Mouse (Mus musculus): Measurements from ENCODE around the gene Map2k5. TPM values are rescaled to one million over a fixed set of nuclear protein-coding genes. Genes with fewer than 3 reads are reported as not detected.

Map2k5 gene
- polyA plus RNA-seq, 1 experiment from 2014 or later = 24.6 TPM

DNA sequence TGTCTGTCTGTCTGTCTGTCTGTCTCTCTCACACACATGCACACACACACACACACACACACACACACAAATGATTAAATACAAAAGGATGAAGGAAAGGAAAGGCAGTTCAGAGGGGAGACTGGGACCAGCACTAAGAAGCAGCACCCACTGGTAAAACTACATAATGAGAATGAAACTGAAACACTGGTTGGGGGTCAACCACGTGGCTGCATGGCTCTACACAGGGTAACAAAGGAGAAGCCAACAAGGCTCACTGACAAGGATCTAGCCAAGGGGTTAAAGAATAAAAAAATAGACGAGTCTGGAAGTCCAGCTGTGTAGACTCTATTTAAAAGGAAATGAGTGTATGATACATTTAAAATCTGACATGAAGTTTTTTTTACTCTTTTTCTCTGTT is 205.8 kb downstream of the Map2k5 start:
- Histone ChIP-seq H3K9ac (no peak overlapping the region), H3K4me1 (replicated peaks) (no peaks in the 10 kb centered on the region), H3K4me3 (replicated peaks) (no peak overlapping the region), H3K27me3 (replicated peaks) (no peaks in the 10 kb centered on the region), H3K4me2 (replicated peaks) (no peak overlapping the region), H3K36me3 (no peaks in the 10 kb centered on the region), H3K9me3 (no peaks in the 10 kb centered on the region), H3K27ac (no peak overlapping the region)
- ATAC-seq = no peak
- 47% methylated on average over 2 of the region's 2 CpGs for WGBS

DNA sequence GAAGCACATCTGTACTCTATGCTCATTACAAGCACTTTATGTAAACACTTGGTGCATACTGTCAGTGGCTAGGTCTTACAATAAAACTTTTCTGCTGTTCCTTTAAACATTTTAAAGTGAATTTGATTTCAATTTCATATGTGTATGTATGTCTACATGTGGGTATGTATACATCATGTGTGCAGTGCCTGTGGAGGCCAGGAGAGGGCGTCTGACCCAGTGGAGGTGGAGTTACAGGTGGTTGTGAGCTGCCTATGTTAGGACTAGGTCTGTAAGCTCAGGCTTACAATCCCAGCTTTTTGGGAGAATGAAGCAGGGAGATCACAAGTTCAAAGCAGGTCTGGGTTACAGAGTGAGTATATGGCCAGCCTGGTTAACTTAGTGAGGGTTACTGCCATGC is 208.6 kb downstream of the Map2k5 start:
- ATAC-seq = no peak
- no peaks in the 10 kb centered on the region for H3K9me3 ChIP-seq
- WGBS = 87% methylated on average over 1 of the region's 1 CpGs
- no peaks in the 10 kb centered on the region for H3K27me3 ChIP-seq (replicated peaks)
- H3K9ac ChIP-seq = no peak overlapping the region
- no peaks in the 10 kb centered on the region for H3K36me3 ChIP-seq
- H3K4me1 ChIP-seq (replicated peaks) = no peaks in the 10 kb centered on the region
- H3K27ac ChIP-seq = no peak overlapping the region
- H3K4me3 ChIP-seq (replicated peaks) = no peak overlapping the region
- no peak overlapping the region for H3K4me2 ChIP-seq (replicated peaks)

DNA sequence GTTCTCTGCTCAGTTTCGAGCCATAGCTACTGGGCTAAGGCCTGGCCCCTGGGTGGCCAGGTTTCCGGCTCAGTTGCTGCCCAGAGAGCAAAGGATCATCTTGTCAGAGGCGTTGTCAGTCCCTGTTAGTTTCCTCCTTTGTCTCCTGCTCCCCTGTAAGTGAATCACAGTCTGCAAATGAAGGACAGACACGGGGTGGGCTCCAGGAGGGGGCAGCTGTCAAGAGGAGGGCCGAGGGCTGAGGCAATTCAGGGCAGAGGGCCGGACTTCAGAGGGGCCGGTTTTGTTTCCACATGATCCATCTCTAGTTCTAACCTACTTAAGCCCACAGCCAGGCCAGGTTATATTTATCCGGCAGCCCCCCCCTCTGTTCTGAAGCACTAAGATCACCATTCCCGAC is 212.6 kb downstream of the Map2k5 start:
- Histone ChIP-seq H3K9ac (no peak overlapping the region), H3K36me3 (no peaks in the 10 kb centered on the region), H3K4me1 (replicated peaks) (no peaks in the 10 kb centered on the region), H3K9me3 (no peaks in the 10 kb centered on the region), H3K27me3 (replicated peaks) (no peaks in the 10 kb centered on the region), H3K4me3 (replicated peaks) (no peak overlapping the region), H3K4me2 (replicated peaks) (no peak overlapping the region), H3K27ac (no peak overlapping the region)
- no peak for ATAC-seq
- 49% methylated on average over 9 of the region's 9 CpGs for WGBS

DNA sequence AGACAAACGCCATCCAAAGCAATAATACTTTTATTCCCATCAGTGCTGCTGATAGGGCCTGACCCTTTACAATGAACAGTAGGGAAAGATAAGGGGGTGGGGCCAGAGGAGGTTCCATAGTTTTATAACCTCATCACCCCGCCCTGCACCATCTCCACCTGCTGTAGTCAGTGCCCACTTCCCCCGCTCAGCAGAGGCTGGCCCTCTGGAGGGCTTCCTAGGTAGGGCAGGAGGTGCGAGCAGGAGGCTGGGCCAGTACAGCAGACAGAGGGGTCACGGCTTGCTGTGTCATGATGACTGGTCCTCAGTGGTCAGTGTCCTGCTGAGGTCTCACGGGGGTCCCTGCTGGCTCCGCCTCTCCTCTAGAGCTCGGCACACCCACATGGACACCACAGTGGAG is 213.9 kb downstream of the Map2k5 start:
- no peak overlapping the region for H3K27ac ChIP-seq
- H3K36me3 ChIP-seq = no peaks in the 10 kb centered on the region
- no peak overlapping the region for H3K4me2 ChIP-seq (replicated peaks)
- H3K27me3 ChIP-seq (replicated peaks) = no peaks in the 10 kb centered on the region
- no peak overlapping the region for H3K9ac ChIP-seq
- WGBS = 66% methylated on average over 8 of the region's 8 CpGs
- ATAC-seq = peak; percentile 61
- H3K9me3 ChIP-seq = no peaks in the 10 kb centered on the region
- H3K4me1 ChIP-seq (replicated peaks) = no peaks in the 10 kb centered on the region
- no peak overlapping the region for H3K4me3 ChIP-seq (replicated peaks)

DNA sequence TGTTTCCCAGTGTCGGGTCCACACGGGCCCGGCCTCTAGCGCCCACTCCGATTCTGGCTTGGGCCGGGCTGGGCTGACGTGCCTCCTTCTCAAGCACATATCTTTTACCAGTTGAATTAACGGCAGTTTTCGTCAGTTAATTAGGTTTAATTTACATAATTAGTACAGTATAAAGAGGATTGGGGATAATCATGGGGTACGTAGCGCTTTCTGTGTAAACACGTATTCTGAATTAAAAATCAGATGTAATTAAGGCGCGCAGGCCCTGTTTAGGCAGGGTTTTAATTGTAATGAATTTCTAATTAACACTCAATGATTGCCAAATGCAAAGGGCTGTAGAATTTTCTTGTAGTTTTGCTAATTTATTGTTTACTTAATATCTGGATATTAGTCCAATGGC is 225.8 kb downstream of the Map2k5 start:
- no peak overlapping the region for H3K4me3 ChIP-seq (replicated peaks)
- peaks cover 69% of the 10 kb centered on the region for H3K27me3 ChIP-seq (replicated peaks)
- no peaks in the 10 kb centered on the region for H3K9me3 ChIP-seq
- H3K9ac ChIP-seq = no peak overlapping the region
- no peak for ATAC-seq
- no peaks in the 10 kb centered on the region for H3K36me3 ChIP-seq
- peaks cover 19% of the 10 kb centered on the region for H3K4me1 ChIP-seq (replicated peaks)
- no peak overlapping the region for H3K4me2 ChIP-seq (replicated peaks)
- WGBS = 33% methylated on average over 14 of the region's 14 CpGs
- no peak overlapping the region for H3K27ac ChIP-seq

DNA sequence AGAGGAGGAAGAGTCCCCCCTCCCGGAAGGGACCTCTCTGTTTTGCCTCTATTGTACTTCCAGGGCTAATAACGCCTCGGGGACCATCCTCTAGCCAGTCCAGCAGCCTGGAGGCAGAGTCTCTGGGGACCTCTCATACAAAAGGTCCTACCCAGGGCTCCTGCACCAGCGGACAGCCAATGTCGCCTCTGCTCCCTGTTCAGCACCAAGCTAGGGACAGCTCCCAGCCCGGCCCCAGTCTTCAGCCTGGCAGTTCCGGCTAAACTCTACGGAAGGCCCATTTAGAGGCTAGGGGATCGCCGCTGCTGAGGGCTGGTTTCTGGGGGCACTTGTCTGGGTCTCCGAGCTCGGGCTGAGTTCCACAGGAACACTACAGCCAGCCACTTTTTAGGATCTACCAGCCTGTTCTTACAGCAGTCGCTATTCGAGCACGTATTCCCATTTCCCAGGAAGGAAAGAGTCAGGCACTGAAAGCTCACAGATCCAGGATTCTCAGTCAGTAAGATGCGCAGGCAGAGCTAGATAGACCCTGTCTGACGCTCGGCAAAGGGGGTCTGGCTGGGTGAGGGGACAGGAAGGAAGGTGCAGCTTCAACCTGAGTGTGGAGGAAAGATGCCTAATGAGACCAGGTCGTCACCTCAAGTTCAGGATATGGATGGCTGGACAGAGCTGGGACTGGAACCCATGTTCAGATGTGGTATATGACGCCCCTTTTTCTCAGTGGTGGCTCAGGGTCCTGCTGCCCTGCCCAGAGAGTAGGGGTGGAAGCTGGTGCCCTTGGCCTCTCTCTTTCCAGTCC is 226.4 kb downstream of the Map2k5 start:
- ATAC-seq = peak; percentile 54; the same call in 1 of the 2 replicates
- Histone ChIP-seq H3K4me2 (replicated peaks) (0 out of 2 replicates have a peak overlapping the region, but pooled peaks have one; percentile 29), H3K27ac (no peak overlapping the region), H3K9me3 (no peaks in the 10 kb centered on the region), H3K27me3 (replicated peaks) (peaks cover 76% of the 10 kb centered on the region), H3K4me3 (replicated peaks) (no peak overlapping the region; the same call in 1 of the 2 replicates), H3K36me3 (no peaks in the 10 kb centered on the region), H3K4me1 (replicated peaks) (peaks cover 26% of the 10 kb centered on the region), H3K9ac (no peak overlapping the region)
- 3% methylated on average over 20 of the region's 20 CpGs for WGBS

DNA sequence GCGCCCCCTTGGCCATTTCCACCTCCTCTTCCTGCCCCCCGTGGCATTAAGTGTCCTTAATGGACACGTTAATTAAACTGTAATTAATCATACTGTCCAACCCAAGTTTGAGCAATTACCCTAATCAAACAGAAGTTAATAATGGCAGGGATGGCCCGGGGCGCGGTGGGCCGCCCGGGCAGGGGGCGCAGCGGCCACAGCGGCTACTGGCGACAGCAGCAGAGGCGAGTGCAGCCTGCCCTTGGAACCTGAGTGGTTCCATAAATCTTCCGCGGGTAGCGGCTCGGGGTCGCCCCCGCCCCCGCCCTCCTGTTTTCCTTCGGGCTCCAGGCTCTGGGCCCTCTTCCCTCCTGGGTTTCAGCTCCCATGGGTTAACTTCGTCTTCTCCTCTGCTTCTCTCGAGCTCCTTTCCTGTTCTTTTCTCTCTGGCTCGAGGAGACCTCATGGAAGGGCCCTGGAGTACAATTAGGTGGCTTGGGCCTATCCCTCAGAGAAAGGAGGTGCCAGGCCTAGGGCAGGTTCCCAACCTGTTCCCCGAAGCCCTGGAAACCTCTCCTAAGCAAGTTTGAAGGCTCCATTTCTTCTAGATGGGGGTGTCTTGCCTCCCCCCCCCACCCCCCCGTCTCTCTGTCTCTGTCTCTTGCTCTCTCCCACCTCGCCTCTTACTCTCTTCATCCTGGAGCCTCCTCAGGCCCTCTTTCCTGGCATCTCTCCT is 227.5 kb downstream of the Map2k5 start:
- Histone ChIP-seq H3K4me2 (replicated peaks) (no peak overlapping the region), H3K9ac (no peak overlapping the region), H3K27ac (no peak overlapping the region), H3K27me3 (replicated peaks) (peaks cover 86% of the 10 kb centered on the region), H3K36me3 (no peaks in the 10 kb centered on the region), H3K9me3 (no peaks in the 10 kb centered on the region), H3K4me1 (replicated peaks) (peaks cover 36% of the 10 kb centered on the region), H3K4me3 (replicated peaks) (no peak overlapping the region)
- ATAC-seq = no peak
- 2% methylated on average over 27 of the region's 27 CpGs for WGBS

DNA sequence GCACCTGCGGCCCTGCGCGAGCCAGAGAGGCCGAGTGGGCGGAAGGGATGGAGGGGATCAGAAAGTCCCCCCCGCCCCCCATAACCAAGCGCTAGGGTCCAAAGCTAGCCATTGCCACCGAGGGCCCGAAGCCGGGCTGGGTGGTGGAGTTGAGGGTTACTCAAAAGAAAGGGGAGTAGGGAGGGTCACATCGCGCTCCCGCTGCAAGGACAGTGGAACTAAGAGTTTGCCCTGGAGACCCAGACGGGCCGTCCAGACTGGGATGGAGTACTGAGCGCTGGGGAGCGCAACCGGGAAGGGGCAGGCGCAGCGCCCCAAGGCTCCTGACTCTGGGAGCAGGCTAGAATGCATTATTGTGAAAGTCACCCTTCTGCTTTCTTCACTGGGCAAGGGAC is 228.3 kb downstream of the Map2k5 start:
- H3K36me3 ChIP-seq = no peaks in the 10 kb centered on the region
- peak overlapping the region; percentile 74 for H3K4me2 ChIP-seq (replicated peaks)
- WGBS = 2% methylated on average over 20 of the region's 20 CpGs
- no peak overlapping the region for H3K9ac ChIP-seq
- peaks cover 94% of the 10 kb centered on the region for H3K27me3 ChIP-seq (replicated peaks)
- no peaks in the 10 kb centered on the region for H3K9me3 ChIP-seq
- no peak for ATAC-seq
- H3K4me1 ChIP-seq (replicated peaks) = peaks cover 45% of the 10 kb centered on the region
- H3K4me3 ChIP-seq (replicated peaks) = peak overlapping the region; percentile 42
- H3K27ac ChIP-seq = no peak overlapping the region

DNA sequence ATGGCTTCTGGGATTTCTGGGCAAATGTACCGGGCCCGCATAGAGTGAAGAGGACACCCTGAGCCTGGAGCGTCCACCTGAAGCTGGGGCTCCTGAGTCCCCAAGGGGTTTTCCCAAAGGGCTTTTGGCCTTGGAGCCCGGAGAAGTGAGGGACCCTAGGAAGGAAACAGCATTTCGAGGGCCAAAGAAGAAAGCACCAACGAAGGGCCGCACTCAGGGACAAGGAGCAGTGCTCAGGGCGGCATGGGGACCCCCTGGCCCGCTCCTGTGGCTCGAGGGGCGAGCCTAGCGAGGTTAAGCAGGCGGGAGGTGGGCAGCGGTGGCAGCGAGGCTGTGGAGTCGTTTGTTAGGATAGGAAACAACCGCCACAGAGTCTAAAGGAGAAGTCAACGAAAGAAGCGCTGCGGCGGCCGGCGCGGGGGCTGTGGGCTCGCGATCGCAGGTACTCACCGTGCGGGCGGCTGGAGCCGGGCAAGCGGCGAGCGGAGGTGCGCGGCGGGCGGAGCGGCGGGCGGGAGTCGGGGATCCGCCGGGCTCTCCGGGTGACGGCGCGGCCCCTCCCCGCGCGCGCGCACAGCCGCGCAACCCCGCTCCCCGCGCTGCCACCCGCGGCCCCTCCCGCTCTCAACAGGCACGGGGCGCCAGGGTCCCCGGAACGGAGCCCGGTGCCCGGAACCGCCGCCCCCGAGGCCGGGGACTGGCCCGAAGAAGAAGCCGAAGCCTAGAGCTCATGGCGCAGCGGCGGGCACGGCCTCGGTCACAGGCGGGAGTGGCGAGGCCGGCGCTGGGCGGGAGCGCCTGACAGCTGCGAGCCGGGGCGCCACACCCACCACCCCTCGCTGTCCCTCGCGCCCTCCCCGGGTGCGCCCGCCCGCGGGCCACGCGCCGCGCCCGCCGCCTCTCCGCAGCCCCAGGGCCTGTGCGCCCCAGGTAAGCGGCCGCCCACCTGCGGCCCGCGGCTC is 229.0 kb downstream of the Map2k5 start, which contains the start of gene Skor1:
Skor1 (minus strand) TSS at position 552 of the 962 bp plus-strand sequence.
- Histone ChIP-seq H3K27ac (no peak within 1 kb of the TSS), H3K9ac (no peak within 1 kb of the TSS), H3K4me1 (replicated peaks) (peaks cover 50% of the 10 kb centered on the region)

DNA sequence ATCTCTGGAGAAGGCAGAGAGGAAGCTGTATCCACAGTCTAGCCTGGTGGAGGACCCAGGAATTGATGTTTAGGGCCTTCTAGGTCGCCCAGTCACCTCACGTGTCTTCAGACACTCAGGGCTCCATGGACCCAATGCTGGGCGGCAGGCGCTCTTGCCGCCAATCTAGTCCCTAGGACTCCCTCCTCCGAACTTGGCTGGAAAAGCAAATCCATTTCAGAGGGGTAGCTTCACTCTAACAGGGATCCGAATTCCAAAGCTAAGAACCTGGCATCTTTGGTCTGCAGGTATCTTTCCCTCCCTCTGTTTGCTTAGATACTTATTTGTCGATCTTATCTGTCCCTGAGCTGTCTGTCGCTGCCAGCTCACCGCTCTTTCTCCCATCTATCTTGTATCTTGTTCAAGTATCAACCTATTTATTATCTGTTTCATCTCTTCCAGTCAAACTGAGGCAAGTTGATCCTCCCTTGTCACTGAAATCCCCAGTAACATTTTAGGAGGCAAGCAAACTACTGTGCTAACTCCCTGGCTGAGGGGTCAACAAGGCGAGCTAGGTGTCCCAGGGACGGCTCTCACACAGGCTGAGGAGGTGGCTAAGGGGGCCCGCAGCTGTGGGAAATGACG is 229.8 kb downstream of the Map2k5 start:
- Histone ChIP-seq H3K9me3 (no peaks in the 10 kb centered on the region), H3K27me3 (replicated peaks) (peaks cover 100% of the 10 kb centered on the region), H3K36me3 (no peaks in the 10 kb centered on the region), H3K4me3 (replicated peaks) (0 out of 2 replicates have a peak overlapping the region, but pooled peaks have one; percentile 42), H3K9ac (no peak overlapping the region), H3K4me2 (replicated peaks) (peak overlapping the region; percentile 74), H3K4me1 (replicated peaks) (peaks cover 56% of the 10 kb centered on the region), H3K27ac (no peak overlapping the region)
- WGBS = 2% methylated on average over 14 of the region's 14 CpGs
- ATAC-seq = no peak

More for the DNA sequence above, 229.0 kb downstream of the Map2k5 start, which contains the start of gene Skor1:
- Histone ChIP-seq H3K27me3 (replicated peaks) (peaks cover 98% of the 10 kb centered on the region), H3K4me2 (replicated peaks) (peak within 1 kb of the TSS; percentile 74), H3K4me3 (replicated peaks) (peak within 1 kb of the TSS; percentile 42), H3K9me3 (no peaks in the 10 kb centered on the region), H3K36me3 (no peaks in the 10 kb centered on the region)
- under 1% methylated on average over 74 of the region's 108 CpGs for WGBS
- 0 out of 2 replicates have a peak, but pooled peaks have one; percentile 34 for ATAC-seq

DNA sequence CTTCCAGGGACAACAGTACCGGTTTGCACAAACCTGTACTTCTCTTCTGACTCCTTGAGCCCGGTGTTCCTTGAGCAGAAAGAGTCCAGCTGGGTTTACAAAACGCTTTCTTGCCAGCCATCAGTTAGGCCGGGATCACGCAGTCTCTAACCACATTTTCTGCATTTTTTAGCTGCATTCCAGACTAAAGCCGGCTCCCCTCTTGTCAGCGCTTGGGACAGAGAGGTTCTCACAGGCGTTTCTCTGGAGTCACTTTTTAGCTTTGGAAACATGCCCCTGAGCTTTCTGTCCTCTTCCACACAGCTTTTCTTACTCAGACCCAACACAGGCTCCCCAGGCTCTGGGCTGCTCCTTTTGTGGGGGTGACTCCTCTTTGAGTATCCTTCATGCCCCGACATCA is 230.4 kb downstream of the Map2k5 start:
- Histone ChIP-seq H3K36me3 (no peaks in the 10 kb centered on the region), H3K27ac (no peak overlapping the region), H3K4me3 (replicated peaks) (no peak overlapping the region), H3K9ac (no peak overlapping the region), H3K27me3 (replicated peaks) (peaks cover 100% of the 10 kb centered on the region), H3K4me2 (replicated peaks) (peak overlapping the region; percentile 50; the same call in 1 of the 2 replicates), H3K9me3 (no peaks in the 10 kb centered on the region), H3K4me1 (replicated peaks) (peaks cover 61% of the 10 kb centered on the region)
- ATAC-seq = no peak
- under 1% methylated on average over 9 of the region's 9 CpGs for WGBS
